Mouse (Mus musculus) urinary bladder, postnatal 25 days (tissue): Measurements from ENCODE around the gene Foxr1.
"Not testable (repeated sequence)": the region's sequence is repeated elsewhere in the genome, so short reads cannot be mapped to it uniquely, and the experiment has no call there.

ENCODE experiments used
- DNase-seq: peaks from one replicate; pipeline ENCODE4 v3.0.0; 2022; ENCODE audit warnings: low spot score

The Foxr1 gene

DNA sequence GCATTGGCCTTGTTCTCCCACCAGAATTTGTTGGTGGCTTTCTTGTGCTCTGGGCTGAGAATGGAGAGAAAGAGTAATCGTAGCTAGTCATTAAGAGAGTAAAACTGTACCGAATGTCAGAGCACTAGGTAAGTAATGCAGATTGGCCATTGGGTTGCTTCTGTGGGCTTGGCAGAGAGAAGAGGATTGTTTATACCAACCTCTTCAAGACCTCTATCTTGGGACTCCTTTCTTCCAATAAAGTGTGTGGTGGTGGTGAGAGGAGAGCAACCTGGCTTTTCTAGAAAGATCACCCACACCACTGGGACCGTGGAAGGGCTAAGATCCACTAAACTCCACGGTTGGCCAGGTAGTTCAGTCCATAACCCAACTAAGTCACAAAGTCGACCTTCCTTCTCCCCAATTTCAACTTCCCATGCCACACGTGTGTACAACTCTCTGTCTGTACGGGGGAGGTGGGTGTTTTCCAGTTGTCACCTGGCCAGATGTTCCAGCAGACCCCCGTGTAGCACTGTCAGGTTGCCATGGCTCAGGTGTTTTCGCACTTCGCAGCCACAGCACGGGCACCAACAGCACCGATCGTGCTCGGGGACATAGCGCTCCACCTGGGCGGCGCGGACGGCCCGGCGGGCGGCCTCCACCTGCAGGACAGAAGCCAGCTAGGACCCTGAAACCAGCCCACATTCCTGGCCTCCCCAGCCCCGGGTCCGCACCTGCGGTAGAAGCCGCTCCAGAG lies 23.6 kb downstream of the Foxr1 start:
- DNase-seq = no peak

DNA sequence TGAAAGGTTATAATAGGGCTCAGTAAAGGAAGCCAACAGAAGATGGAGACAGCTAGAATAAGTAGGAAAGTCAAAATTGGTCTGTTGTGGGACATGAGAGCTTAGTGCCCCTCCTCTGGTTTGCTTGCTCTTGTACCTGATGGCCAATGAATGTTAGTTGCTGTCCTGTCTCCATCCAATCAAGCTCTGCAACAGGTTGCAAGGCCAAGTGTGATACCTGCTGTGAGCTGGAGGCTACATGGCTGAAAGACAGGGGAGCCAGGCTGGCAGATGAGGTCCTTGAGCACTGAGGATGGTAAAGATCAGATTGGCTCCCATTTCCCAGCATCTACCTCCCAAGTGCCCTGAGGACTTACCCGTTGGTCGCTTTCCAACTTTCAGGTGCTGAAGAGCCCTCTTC lies 28.2 kb downstream of the Foxr1 start:
- no peak for DNase-seq

DNA sequence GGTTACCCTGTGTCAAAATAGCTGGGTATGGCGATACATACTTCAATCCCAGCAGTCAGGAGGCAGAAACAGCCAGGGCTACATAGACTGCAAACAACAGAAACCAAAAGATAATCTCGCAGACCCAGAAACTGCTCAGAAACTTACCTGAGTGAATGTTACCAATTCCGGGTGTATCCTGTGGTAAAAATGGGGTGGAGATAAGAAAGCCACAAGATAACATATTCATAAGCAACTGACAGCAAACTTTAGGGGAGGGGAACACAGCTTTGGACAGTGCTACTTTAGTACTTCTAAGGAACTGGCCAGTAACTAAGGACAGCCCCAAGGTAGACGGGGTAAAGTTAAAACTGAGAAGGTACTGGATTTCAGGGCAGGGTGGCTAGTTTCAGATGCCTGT lies 28.6 kb downstream of the Foxr1 start:
- DNase-seq = no peak

DNA sequence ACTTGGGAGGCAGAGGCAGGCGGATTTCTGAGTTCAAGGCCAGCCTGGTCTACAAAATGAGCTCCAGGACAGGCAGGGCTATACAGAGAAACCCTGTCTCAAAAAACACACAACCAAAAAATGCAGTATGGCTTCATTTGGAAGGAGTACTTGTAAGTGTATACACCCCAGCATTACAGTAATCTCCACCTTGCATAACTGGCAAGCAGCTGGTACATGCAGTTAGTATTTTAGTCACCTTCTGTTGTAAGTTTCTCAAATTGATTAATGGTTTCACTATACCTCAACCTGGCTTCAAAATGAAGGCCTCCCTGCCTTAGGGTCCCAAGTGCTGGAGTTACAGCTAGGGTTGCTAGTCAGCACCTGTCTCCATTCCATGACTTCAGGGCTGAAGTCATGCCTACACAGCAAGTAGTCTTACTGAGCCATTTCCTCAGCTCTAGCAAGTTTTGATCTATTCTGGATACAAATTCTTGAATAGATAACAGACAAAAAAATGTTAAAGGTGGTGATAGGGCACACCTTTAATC lies 29.3 kb downstream of the Foxr1 start:
- no peak for DNase-seq

DNA sequence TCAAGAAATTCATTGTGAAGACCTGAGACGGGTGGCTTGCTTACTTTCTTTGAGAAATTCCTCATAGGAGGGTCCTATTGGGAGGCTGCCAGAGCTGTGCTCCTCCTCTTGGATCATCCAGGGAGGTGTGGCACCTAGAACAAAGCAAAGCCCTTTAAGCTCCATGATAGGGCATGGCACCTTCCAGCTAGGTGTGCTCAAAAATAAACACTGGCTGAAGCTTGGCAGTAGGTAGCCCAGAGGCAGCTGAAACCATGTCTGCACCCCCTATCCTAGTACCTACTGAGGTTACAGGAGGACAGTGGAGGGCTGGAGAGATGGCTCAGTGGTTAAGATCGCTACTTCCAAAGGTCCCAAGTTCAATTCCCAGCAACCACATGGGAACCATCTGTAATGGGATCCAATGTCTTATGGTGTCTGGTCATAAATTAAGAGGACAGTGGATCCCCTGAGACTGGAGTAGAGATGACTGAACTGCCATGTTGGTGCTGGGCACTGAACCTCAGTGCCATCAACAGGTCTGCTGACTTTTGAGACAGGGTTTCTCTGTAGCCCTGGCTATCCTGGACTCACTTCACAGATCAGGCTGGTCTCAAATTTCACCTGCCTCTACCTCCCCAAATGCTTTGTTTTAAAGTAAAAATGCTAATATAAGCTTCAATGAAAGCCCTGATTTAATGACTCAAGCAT lies 30.1 kb downstream of the Foxr1 start:
- no peak for DNase-seq

DNA sequence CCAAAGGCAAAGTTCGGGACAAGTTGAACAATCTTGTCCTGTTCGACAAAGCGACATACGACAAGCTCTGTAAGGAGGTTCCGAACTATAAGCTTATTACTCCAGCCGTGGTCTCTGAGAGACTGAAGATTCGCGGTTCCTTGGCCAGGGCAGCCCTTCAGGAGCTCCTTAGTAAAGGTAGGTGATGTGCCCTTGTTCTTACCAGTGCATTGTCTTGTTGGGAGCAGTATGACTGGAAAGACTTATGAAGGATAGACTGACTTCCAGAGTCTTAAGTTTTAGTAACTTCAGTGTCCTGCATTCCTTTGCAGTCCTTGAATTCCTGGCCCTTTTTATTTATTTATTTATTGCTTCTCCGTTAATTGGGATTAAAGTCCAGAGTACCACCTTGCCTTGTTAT lies 32.2 kb downstream of the Foxr1 start:
- DNase-seq = not testable (repeated sequence)

DNA sequence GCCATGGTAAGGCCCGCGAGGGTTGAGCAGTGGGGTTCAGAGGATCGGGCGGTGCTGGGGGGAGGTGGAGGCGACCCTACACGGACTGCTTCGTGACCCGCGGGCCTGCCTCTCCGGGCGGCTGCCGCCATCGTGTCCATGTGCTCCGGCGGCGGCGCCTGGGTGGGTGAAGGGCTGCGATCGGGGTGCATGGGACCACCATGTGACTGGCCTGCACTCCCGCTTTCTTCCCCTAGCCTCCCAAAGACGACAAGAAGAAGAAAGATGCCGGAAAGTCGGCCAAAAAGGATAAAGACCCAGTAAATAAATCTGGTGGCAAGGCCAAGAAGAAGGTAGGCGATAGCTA lies 33.2 kb downstream of the Foxr1 start:
- DNase-seq = no peak

DNA sequence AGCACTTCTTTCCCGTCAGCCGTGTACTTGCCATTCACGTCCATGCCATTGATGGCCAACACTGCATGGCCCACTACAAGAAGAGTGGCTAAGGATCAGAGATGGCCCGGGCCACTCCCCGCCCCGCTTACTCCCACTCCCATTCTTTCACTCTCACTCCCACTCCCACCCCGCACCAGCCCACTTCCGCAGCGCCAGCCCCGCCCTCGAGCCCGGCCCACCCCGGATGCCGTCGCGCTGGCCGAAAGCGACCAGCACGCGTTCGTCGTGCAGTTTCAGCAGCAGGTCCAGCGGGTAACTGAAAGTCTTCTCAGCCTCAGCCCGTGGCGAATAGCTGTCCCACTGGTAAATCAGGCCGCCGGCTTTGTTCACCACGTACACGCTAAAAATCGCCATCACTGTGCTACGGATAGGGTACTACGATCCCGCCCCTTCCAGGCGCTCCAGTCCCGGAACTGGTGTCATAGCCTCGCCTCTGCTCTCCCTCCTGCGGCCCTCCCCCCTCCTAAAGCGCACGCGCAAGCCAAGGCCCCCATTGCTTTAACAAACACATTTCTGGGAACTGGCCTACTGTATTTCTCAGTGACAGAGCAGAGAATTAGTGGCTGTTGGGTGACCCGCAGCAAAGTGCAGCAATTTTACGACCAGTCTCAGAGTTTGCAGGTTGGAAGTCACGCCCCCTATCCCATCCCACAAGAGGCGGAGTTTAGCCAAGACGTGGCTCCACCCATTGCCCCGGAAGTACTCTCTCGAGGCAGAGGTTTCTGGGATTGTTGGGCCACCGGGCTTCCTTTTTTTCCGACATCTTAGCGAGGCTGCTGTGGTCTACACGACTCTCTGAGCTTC lies 33.8 kb downstream of the Foxr1 start, which contains the start of the genes Rps25 and Trappc4:
Gene Rps25 (plus strand): TSS at position 234 of the 846 bp plus-strand sequence.
Gene Trappc4 (minus strand): TSS at position 695 of the 846 bp plus-strand sequence.
- peak; percentile 90 for DNase-seq

DNA sequence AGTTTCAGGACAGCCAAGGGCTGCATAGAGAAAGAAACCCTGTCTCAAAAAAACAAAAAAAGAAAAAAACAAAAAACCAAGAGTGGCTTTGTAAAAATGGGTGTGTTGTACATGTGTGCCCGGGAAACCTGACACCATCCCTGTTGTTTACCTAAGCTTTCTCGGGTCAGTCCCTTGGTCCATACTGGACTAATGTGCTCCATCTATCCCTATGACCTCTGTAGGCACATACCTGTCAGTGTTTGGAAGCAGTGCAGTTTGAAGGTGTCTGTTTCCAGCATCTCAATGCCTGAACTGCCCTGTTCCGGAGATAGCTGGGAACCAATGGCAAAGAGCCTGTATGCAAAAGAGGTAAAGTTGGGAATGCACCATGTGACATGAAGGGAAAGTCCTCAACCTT lies 35.9 kb downstream of the Foxr1 start:
- no peak for DNase-seq

DNA sequence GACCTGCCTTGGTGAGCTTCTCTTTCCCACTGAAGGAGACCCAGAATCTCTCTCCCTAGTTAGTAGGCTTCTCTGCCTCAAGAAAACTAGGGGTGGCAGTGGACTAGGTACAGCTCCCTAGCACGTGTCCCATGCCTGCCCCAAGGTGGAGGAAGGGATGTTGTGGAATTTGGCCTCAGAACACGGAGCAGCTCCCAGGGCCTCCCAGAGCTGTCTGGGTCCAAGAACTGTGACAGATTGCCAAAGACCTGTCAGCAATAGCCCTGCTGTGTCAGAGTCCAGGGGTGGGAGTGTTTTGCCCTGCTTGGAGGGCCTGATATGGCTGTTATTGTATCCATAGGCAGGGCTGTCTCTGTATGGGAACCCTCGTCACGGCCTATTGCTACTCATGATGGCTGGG lies 39.9 kb downstream of the Foxr1 start:
- no peak for DNase-seq

DNA sequence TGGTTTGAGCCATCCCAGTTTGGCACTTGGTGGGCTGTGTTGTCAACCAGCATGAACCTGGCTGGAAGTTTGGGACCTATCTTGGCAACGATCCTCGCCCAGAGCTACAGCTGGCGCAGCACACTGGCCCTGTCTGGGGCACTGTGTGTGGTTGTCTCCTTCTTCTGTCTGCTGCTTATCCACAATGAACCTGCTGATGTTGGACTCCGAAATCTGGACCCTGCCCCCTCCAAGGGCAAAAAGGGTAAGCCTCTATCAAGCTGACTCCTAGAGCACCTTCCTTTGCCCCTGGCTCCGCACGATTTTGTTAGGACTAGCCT lies 41.2 kb downstream of the Foxr1 start:
- DNase-seq = no peak

DNA sequence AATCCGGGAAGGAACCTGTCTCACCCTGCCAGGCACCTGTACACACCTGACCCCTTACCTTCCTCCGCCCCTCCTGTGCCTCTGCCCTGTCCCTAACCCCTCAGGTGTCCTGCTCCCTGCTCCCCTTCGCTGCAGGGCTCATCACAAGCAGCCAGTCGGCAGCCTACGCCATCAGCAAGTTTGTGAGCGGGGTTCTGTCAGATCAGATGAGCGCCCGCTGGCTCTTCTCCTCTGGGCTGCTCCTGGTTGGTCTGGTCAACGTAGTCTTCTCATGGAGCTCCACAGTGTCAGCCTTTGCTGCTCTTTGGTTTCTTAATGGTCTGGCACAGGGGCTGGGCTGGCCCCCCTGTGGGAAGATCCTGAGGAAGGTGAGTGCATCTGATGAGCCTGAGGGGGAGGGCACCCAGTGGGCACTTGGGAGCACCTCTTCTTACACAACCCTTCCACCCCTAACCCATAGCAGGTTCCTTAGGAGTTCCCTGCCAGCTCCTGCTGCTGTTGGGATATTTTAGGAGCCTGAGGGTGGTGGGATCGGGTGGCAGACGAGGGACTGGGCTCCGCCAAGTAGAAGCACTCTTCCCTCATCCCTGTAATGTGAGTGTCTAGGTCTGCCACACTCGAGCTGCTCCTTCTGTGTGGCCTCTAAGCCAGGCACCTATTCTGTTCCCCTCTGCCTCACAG lies 41.7 kb downstream of the Foxr1 start:
- no peak for DNase-seq

DNA sequence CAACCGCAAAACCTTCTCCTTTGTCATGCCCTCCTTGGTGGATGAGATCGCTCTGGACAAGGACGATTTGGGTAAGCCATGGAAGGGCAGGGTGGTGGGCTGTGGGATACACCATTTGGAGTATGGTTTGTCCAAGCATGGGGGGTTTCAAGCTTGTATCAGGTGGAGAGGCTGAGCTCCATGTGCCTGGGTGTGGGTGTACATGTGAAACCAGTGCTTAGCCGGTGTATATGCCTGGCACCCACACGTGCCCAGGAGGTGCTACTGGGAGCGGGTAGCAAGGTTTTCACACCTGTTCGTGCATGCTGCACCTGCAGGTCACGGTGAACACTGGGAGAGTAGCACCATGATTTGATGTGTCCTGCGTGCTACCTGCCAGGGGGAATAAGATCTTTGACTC lies 42.4 kb downstream of the Foxr1 start:
- DNase-seq = no peak

DNA sequence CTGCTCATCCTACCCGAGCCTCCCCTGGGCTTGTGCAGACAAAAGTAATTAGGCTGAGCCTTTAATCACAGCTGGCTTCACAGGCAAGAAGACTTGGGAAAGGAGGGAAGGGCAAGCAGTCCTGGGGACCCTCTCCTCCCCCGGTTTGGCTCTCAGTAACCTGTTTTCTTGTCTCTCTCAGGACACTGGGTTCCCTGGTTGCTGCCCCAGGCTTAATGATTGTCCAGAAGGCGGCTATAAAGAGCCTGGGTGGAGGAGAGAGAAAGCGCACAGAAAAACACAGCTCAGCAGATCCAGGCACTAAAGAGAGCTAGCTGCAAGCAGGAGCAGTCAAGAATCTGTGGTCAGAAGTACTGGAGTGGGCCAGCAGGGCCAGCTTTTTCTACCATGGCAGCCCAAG lies 42.8 kb downstream of the Foxr1 start:
- DNase-seq = no peak

DNA sequence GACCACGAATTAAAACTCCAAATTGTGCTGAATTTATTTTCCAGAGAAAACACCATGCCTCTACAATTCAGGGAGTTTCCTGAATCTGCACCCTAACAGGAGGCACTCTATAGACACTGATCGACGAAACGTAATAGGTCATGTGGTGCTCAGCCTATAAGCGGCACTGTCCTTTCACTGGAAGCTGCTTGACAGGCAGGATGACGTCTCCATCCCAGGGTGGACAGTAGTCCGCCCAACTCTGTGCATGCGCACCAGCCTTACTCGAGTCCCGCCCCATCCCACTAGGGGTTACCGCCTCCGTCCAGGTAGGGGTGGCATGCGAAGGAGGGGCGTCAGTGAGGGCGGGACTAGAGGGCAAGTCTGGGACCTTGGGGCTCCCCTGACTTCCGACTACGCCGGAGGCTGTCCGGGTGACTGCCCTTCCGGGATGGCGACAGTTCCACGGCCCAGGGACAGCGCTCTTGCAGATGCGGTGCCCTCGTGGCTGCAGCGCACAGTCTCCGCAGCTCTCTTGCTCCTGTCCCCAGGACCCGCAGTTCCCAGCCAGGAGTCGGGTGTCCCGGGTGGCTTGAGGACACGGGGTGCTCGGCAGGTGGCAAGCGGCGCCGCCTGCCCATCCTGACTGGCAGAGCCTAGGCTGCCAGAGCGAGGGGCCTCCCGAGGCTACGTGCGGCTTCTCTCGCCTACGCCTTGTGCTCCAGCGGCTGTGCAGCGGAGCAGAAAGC lies 44.1 kb downstream of the Foxr1 start, which contains the start of gene Slc37a4:
Gene Slc37a4 (plus strand): TSS at position 169 of the 728 bp plus-strand sequence.
- peak; percentile 86 for DNase-seq

DNA sequence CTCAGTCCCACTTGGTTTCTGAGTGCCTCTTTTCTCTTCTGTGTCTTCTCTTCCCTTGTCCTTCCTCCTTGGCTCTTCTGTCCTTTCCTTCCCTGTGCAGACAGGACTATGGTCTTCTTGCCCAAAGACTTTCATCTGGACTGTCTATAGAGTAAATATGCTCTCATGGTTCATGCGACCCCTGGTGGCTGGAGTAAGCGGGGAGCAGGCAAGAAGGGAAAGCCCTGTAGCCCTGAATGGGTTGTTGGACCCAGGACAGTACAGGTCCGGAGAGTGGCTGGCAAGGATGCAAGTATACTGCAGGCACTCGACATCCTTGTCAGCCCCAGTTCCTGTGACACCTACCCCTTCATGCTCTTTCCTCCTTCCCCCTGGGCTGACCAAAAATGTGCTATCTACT lies 49.5 kb downstream of the Foxr1 start:
- DNase-seq = peak; percentile 75

DNA sequence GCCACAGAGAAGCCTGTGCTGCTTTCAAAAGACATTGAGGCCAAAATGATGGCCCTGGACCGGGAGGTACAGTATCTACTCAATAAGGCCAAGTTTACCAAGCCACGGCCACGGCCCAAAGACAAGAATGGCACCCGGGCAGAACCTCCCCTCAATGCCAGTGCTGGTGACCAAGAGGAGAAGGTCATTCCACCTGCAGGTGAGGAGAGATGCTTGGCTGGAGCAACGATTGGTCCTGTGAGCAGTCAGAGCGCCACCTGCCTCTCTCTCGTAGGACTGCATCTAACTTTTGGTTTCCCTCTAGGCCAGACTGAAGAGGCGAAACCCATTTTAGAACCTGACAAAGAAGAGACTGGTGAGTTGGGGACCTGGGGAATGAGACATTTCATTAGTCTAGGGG lies 51.7 kb downstream of the Foxr1 start:
- peak; percentile 34 for DNase-seq

DNA sequence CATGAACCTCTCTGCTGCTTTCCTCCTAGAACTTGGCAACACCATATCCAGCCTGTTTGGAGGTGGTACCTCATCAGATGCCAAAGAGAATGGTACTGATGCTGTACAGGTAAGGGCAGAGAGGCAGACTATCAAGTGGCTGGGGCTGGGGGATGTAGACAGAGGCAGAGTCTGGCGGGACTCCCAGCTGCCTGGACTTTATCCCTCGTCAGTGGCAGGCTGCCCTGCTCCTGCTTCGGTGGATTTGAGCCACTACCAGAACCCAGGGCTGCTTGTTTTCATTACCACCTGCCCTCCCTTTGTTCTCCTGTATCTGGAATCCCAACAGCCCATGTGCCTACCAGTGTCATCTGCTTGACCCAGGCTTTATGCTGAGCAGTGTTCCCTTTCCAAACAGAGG lies 53.7 kb downstream of the Foxr1 start:
- no peak for DNase-seq

DNA sequence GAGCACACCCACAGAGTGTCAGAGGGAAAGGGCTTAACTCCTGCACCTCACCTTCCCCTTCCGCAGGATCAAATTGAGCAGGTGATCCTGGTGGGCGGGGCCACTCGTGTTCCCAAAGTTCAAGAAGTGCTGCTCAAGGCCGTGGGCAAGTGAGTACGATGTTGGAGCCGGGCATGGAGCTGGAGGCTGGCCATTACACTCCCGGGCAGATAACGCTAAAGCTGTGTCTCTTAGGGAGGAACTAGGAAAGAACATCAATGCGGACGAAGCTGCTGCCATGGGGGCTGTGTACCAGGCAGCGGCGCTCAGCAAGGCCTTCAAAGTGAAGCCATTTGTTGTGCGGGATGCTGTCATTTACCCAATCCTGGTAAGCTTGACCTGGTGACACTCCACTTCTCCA lies 56.3 kb downstream of the Foxr1 start:
- no peak for DNase-seq
